Mouse (Mus musculus): ENCODE data around the gene Fam168b.

- no peak for TF ChIP-seq POLR2A (IDR thresholded peaks at IDR 0.05; ENCODE audit: insufficient read depth, low read length)
- TF ChIP-seq CTCF (IDR thresholded peaks at IDR 0.05; ENCODE audit: low read depth, low read length), result no peak
These were observed 31.3 kb downstream of the Fam168b start for GRCm38 (mm10) chr1:34811581-34811980.
